Mouse (Mus musculus) bone marrow macrophage, adult 2 months (primary cell): ENCODE results near the gene Gpr183.

Experiments used
- CTCF ChIP-seq: IDR thresholded peaks from 2 replicates; pipeline ENCODE4 v1.5.1; 2012; ENCODE audit warnings: low read depth, mild to moderate bottlenecking, low read length, moderate library complexity
- POLR2A ChIP-seq: IDR thresholded peaks from 2 replicates; pipeline ENCODE4 v1.6.1; 2012; ENCODE audit warnings: mild to moderate bottlenecking, low read depth, low read length, borderline replicate concordance

DNA sequence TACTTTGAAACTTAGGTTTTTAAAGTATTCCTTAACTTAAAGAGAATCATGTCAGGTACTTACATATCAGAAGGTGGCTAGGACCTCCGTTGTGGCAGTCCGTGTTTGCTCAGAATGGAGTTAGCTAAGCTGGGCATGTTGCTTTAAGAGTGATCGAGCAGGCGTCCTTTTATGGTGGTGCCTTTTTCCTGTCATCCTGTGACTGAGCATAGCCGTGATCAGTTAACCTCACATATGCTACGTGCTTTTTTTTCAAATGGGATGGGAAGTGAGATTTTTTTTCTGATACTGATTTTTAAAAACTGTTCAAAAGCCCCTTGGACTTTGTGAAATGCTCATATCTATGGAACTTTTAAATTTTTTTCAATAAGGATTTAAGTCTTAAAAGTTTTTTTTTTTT is at the start of gene Gpr183:
- TF ChIP-seq CTCF (no peak), POLR2A (no peak)
